Comparison of ENCODE assay signal across 15 mouse cellular contexts in genomic region chr10:127703299-127703698, GRCm38 (mm10). TPM values are rescaled to one million over a fixed set of nuclear protein-coding genes. Genes with fewer than 3 reads are reported as not detected.
DNase-seq lines count a peak whose midpoint lies in the region; ATAC-seq and TF ChIP-seq lines count a peak whose summit lies in the region.
"Had no signal": no experiment of that assay in that cellular context is flagged by ENCODE, and none has a peak within 500 bp of the region (broad histone marks: within the 10 kb centered on the region; RNA-seq: fewer than 3 reads in every experiment).

No protein-coding gene starts in this region.

- H3K79me2 ChIP-seq in MEL (ENCODE audit: control insufficient read depth, insufficient read depth, low read length, poor library complexity): no peaks in the 10 kb centered on the region

- H3K27me3 ChIP-seq in limb, embryonic 14.5 days (ENCODE audit: control insufficient read depth, insufficient read depth, low read length): no peaks in the 10 kb centered on the region
- no peaks in the 10 kb centered on the region for H3K27me3 ChIP-seq in limb, embryonic 10.5 days (ENCODE audit: low read depth, poor library complexity, severe bottlenecking)
- no peaks in the 10 kb centered on the region for H3K27me3 ChIP-seq in MEL (ENCODE audit: control insufficient read depth in 1 of 2, insufficient read depth in 2 of 2, low read length in 2 of 2)
- H3K27me3 ChIP-seq in embryonic facial prominence, embryonic 10.5 days (replicated peaks; ENCODE audit: low read depth, poor library complexity, severe bottlenecking): no peaks in the 10 kb centered on the region
- H3K27me3 ChIP-seq in small intestine, adult 2 months (ENCODE audit: control insufficient read depth, insufficient read depth, low read length): no peaks in the 10 kb centered on the region
- no peaks in the 10 kb centered on the region for H3K27me3 ChIP-seq in neural tube, embryonic 15.5 days (replicated peaks)
- H3K27me3 ChIP-seq: kidney, embryonic 15.5 days had no signal

- WGBS in limb, embryonic 14.5 days: 34% methylated on average over 4 of the region's 4 CpGs
- 36% methylated on average over 4 of the region's 4 CpGs for WGBS in limb, embryonic 10.5 days
- 47% methylated on average over 4 of the region's 4 CpGs for WGBS in embryonic facial prominence, embryonic 10.5 days
- WGBS in small intestine, adult 2 months: 8% methylated on average over 4 of the region's 4 CpGs
- 62% methylated on average over 4 of the region's 4 CpGs for WGBS in neural tube, embryonic 15.5 days

- H3K36me3 ChIP-seq in limb, embryonic 14.5 days (ENCODE audit: control insufficient read depth, insufficient read depth, low read length): peaks cover 7% of the 10 kb centered on the region; the same call in 1 of the 2 replicates
- H3K36me3 ChIP-seq in limb, embryonic 10.5 days: peaks cover 20% of the 10 kb centered on the region
- H3K36me3 ChIP-seq in MEL (ENCODE audit: control insufficient read depth in 1 of 2, insufficient read depth in 2 of 2, low read length in 2 of 2): no peaks in the 10 kb centered on the region; a peak in 1 of 4 replicates
- peaks cover 20% of the 10 kb centered on the region for H3K36me3 ChIP-seq in embryonic facial prominence, embryonic 10.5 days (replicated peaks)
- peaks cover 34% of the 10 kb centered on the region for H3K36me3 ChIP-seq in small intestine, adult 2 months (ENCODE audit: control insufficient read depth, insufficient read depth, low read length)
- peaks cover 3% of the 10 kb centered on the region; the same call in 1 of the 2 replicates for H3K36me3 ChIP-seq in neural tube, embryonic 15.5 days

- no peak overlapping the region for H3K4me3 ChIP-seq in limb, embryonic 14.5 days (replicated peaks; ENCODE audit: low read length)
- H3K4me3 ChIP-seq in limb, embryonic 10.5 days: no peak overlapping the region
- no peak overlapping the region for H3K4me3 ChIP-seq in MEL (ENCODE audit: control insufficient read depth in 1 of 2, insufficient read depth in 1 of 2, low read depth in 2 of 2, low read length in 2 of 2)
- no peak overlapping the region for H3K4me3 ChIP-seq in embryonic facial prominence, embryonic 10.5 days
- peak overlapping the region; percentile 73 for H3K4me3 ChIP-seq in small intestine, adult 2 months (ENCODE audit: low read depth, low read length)
- no peak overlapping the region for H3K4me3 ChIP-seq in neural tube, embryonic 15.5 days (replicated peaks)
- H3K4me3 ChIP-seq: kidney, embryonic 15.5 days; left cerebral cortex, adult 2 months; liver, embryonic 12.5 days had no signal

- H3K9ac ChIP-seq in limb, embryonic 14.5 days (ENCODE audit: low read depth, low read length, severe bottlenecking): no peak overlapping the region
- H3K9ac ChIP-seq in MEL (ENCODE audit: control insufficient read depth, low read depth, low read length, poor library complexity, severe bottlenecking): no peak overlapping the region
- no peak overlapping the region for H3K9ac ChIP-seq in neural tube, embryonic 15.5 days (replicated peaks)
- H3K9ac ChIP-seq: kidney, embryonic 15.5 days; liver, embryonic 12.5 days had no signal

- no peak for ATAC-seq in limb, embryonic 14.5 days (ENCODE audit: low FRiP score, low read depth)
- no peak for ATAC-seq in neural tube, embryonic 15.5 days (ENCODE audit: low FRiP score)
- ATAC-seq: liver, embryonic 12.5 days had no signal

- H3K9me3 ChIP-seq in limb, embryonic 14.5 days (ENCODE audit: control insufficient read depth, low read length): no peaks in the 10 kb centered on the region
- no peaks in the 10 kb centered on the region for H3K9me3 ChIP-seq in limb, embryonic 10.5 days (replicated peaks)
- H3K9me3 ChIP-seq in MEL (replicated peaks; ENCODE audit: insufficient read depth, low read length): no peaks in the 10 kb centered on the region
- H3K9me3 ChIP-seq in embryonic facial prominence, embryonic 10.5 days: no peaks in the 10 kb centered on the region
- no peaks in the 10 kb centered on the region for H3K9me3 ChIP-seq in neural tube, embryonic 15.5 days (replicated peaks)
- H3K9me3 ChIP-seq: kidney, embryonic 15.5 days; liver, embryonic 12.5 days had no signal

- no peak for TF ChIP-seq EP300 in MEL (IDR thresholded peaks at IDR 0.05; ENCODE audit: low read depth in 1 of 2, low read length in 2 of 2)

- TF ChIP-seq RAD21 in MEL (IDR thresholded peaks at IDR 0.05; ENCODE audit: low read depth, low read length): no peak

- TF ChIP-seq CTCF in MEL (IDR thresholded peaks at IDR 0.05 in 2 of 3, conservative IDR thresholded peaks at IDR 0.05 in 1 of 3; ENCODE audit: control insufficient read depth in 1 of 3, insufficient read depth in 1 of 3, low read depth in 2 of 3, low read length in 3 of 3, poor library complexity in 1 of 3, severe bottlenecking in 1 of 3): no peak
- no peak for TF ChIP-seq CTCF in small intestine, adult 2 months (IDR thresholded peaks at IDR 0.05; ENCODE audit: extremely low read depth, insufficient read length, insufficient replicate concordance, low read depth, low read length)

- no peak overlapping the region for H3K4me2 ChIP-seq in limb, embryonic 14.5 days (replicated peaks; ENCODE audit: low read depth, low read length, severe bottlenecking)
- H3K4me2 ChIP-seq in neural tube, embryonic 15.5 days: no peak overlapping the region
- H3K4me2 ChIP-seq: kidney, embryonic 15.5 days; liver, embryonic 12.5 days had no signal

- DNase-seq in limb, embryonic 14.5 days (ENCODE audit: low spot score): peak; percentile 49
- no peak for DNase-seq in limb, embryonic 10.5 days (ENCODE audit: low spot score)
- DNase-seq in MEL (ENCODE audit: low read depth, low spot score): peak; percentile 44
- DNase-seq in embryonic facial prominence, embryonic 10.5 days (ENCODE audit: low spot score): peak; percentile 25
- no peak for DNase-seq in urinary bladder, postnatal 14 days (ENCODE audit: low spot score)
- DNase-seq in heart, postnatal 4 days: no peak
- DNase-seq: cerebellum, postnatal 14 days; thymus, postnatal 36 days had no signal

- H3K27ac ChIP-seq in limb, embryonic 14.5 days (replicated peaks; ENCODE audit: low read depth, low read length): no peak overlapping the region
- no peak overlapping the region for H3K27ac ChIP-seq in limb, embryonic 10.5 days
- H3K27ac ChIP-seq in MEL (ENCODE audit: control insufficient read depth, low read depth, low read length): no peak overlapping the region
- H3K27ac ChIP-seq in embryonic facial prominence, embryonic 10.5 days (replicated peaks): no peak overlapping the region
- H3K27ac ChIP-seq in small intestine, adult 2 months (ENCODE audit: insufficient read depth, low read depth, low read length): peak overlapping the region; percentile 98
- H3K27ac ChIP-seq in neural tube, embryonic 15.5 days (replicated peaks): no peak overlapping the region
- H3K27ac ChIP-seq: kidney, embryonic 15.5 days; left cerebral cortex, adult 2 months; liver, embryonic 12.5 days had no signal

- no peaks in the 10 kb centered on the region for H3K4me1 ChIP-seq in limb, embryonic 14.5 days (ENCODE audit: control insufficient read depth, insufficient read depth, low read length)
- no peaks in the 10 kb centered on the region for H3K4me1 ChIP-seq in limb, embryonic 10.5 days
- H3K4me1 ChIP-seq in MEL (ENCODE audit: control insufficient read depth in 1 of 2, insufficient read depth in 2 of 2, low read length in 2 of 2): peaks cover 0 to 7% of the 10 kb centered on the region in 2 experiments; a peak in 3 of 4 replicates
- H3K4me1 ChIP-seq in embryonic facial prominence, embryonic 10.5 days: 0 out of 2 replicates have a peak, but pooled peaks cover 5% of the 10 kb centered on the region
- peaks cover 15% of the 10 kb centered on the region; the same call in 1 of the 2 replicates for H3K4me1 ChIP-seq in small intestine, adult 2 months (ENCODE audit: control insufficient read depth, insufficient read depth, insufficient read length, low read length)
- H3K4me1 ChIP-seq in neural tube, embryonic 15.5 days: no peaks in the 10 kb centered on the region
- H3K4me1 ChIP-seq: liver, embryonic 12.5 days had no signal

- TF ChIP-seq POLR2A in limb, embryonic 14.5 days (IDR thresholded peaks at IDR 0.05; ENCODE audit: borderline replicate concordance, extremely low read depth, insufficient read depth, insufficient read length): no peak
- no peak for TF ChIP-seq POLR2A in MEL (IDR thresholded peaks at IDR 0.05; ENCODE audit: control insufficient read depth in 1 of 2, insufficient read depth in 1 of 2, low read depth in 1 of 2, low read length in 2 of 2, poor library complexity in 1 of 2)
- TF ChIP-seq POLR2A in small intestine, adult 2 months (IDR thresholded peaks at IDR 0.05; ENCODE audit: low read depth, low read length): peak; percentile 91

RNA-seq across cellular contexts. Expression of gene Myo1a, which starts 1.7 kb away (rescaled TPM):
- polyA plus RNA-seq in limb, embryonic 14.5 days (2012; rRNA removed): 1.2 and 1.7 TPM in 2 replicates
- 0.30 and 0.48 TPM in 2 replicates for polyA plus RNA-seq in limb, embryonic 14.5 days (2014; fragmentation: Nextera tagmentation; extraction: Ambion mirVana)
- polyA plus RNA-seq in limb, embryonic 10.5 days (2016; fragmentation: Nextera tagmentation; extraction: Ambion mirVana): 0.49 and 0.78 TPM in 2 replicates
- 0.08 TPM in 1 of 2 replicates, not detected in the other for total RNA-seq in MEL (2012; rRNA removed)
- polyA plus RNA-seq in MEL (2012; ENCODE audit: insufficient read depth in 1 of 2, insufficient read length in 2 of 2, low read depth in 1 of 2, low replicate concordance in 2 of 2, missing spikeins in 1 of 2): under 1 TPM in 1 of 2 experiments, not detected in 1; 0.33 TPM
- 0.54 and 0.71 TPM in 2 replicates for polyA plus RNA-seq in embryonic facial prominence, embryonic 10.5 days (2016; fragmentation: Nextera tagmentation; extraction: Ambion mirVana)
- polyA plus RNA-seq in small intestine, adult 2 months (2012; rRNA removed): 166 and 688 TPM in 2 replicates
- total RNA-seq in heart, postnatal 4 days (2021): under 1 TPM; 0.10 to 0.36 TPM
- 1.2 and 2.1 TPM in 2 replicates for polyA plus RNA-seq in neural tube, embryonic 15.5 days (2015; fragmentation: Nextera tagmentation; extraction: Ambion mirVana)
- total RNA-seq: gastrocnemius, adult 18-20 months; hematopoietic stem cell, adult 5-6 weeks had no signal

RNA-seq across cellular contexts. Expression of gene Tac2, which starts 21.0 kb away (rescaled TPM):
- polyA plus RNA-seq in limb, embryonic 14.5 days (2012; rRNA removed): 0.58 and 15.2 TPM in 2 replicates
- polyA plus RNA-seq in limb, embryonic 14.5 days (2014; fragmentation: Nextera tagmentation; extraction: Ambion mirVana): 0.44 and 0.84 TPM in 2 replicates
- 2.1 and 2.8 TPM in 2 replicates for polyA plus RNA-seq in limb, embryonic 10.5 days (2016; fragmentation: Nextera tagmentation; extraction: Ambion mirVana)
- total RNA-seq in MEL (2012; rRNA removed): not detected in 2 replicates
- under 1 TPM in 1 of 2 experiments, not detected in 1; 0.32 TPM for polyA plus RNA-seq in MEL (2012; ENCODE audit: insufficient read depth in 1 of 2, insufficient read length in 2 of 2, low read depth in 1 of 2, low replicate concordance in 2 of 2, missing spikeins in 1 of 2)
- 1.5 and 2.0 TPM in 2 replicates for polyA plus RNA-seq in embryonic facial prominence, embryonic 10.5 days (2016; fragmentation: Nextera tagmentation; extraction: Ambion mirVana)
- polyA plus RNA-seq in small intestine, adult 2 months (2012; rRNA removed): 0.27 TPM in 1 of 2 replicates, not detected in the other
- not detected for total RNA-seq in heart, postnatal 4 days (2021)
- 0.56 and 0.75 TPM in 2 replicates for polyA plus RNA-seq in neural tube, embryonic 15.5 days (2015; fragmentation: Nextera tagmentation; extraction: Ambion mirVana)
- total RNA-seq: gastrocnemius, adult 18-20 months; hematopoietic stem cell, adult 5-6 weeks had no signal

RNA-seq across cellular contexts. Expression of gene Nab2, which starts 34.9 kb away (rescaled TPM):
- polyA plus RNA-seq in limb, embryonic 14.5 days (2012; rRNA removed): 64.5 and 68.3 TPM in 2 replicates
- 16.4 and 19.9 TPM in 2 replicates for polyA plus RNA-seq in limb, embryonic 14.5 days (2014; fragmentation: Nextera tagmentation; extraction: Ambion mirVana)
- 13.1 and 17.4 TPM in 2 replicates for polyA plus RNA-seq in limb, embryonic 10.5 days (2016; fragmentation: Nextera tagmentation; extraction: Ambion mirVana)
- 29.1 and 36.1 TPM in 2 replicates for total RNA-seq in MEL (2012; rRNA removed)
- 10 to 100 TPM in 1 of 2 experiments, not detected in 1; 37.1 TPM for polyA plus RNA-seq in MEL (2012; ENCODE audit: insufficient read depth in 1 of 2, insufficient read length in 2 of 2, low read depth in 1 of 2, low replicate concordance in 2 of 2, missing spikeins in 1 of 2)
- polyA plus RNA-seq in embryonic facial prominence, embryonic 10.5 days (2016; fragmentation: Nextera tagmentation; extraction: Ambion mirVana): 11.6 and 12.1 TPM in 2 replicates
- 9.4 and 31.8 TPM in 2 replicates for polyA plus RNA-seq in small intestine, adult 2 months (2012; rRNA removed)
- 10 to 100 TPM; 13.5 to 14.9 TPM for total RNA-seq in heart, postnatal 4 days (2021)
- polyA plus RNA-seq in neural tube, embryonic 15.5 days (2015; fragmentation: Nextera tagmentation; extraction: Ambion mirVana): 2.5 and 4.8 TPM in 2 replicates

RNA-seq across cellular contexts. Expression of gene Zbtb39, which starts 36.0 kb away (rescaled TPM):
- polyA plus RNA-seq in limb, embryonic 14.5 days (2012; rRNA removed): 10.7 and 12.5 TPM in 2 replicates
- 4.2 and 4.4 TPM in 2 replicates for polyA plus RNA-seq in limb, embryonic 14.5 days (2014; fragmentation: Nextera tagmentation; extraction: Ambion mirVana)
- 5.1 and 5.5 TPM in 2 replicates for polyA plus RNA-seq in limb, embryonic 10.5 days (2016; fragmentation: Nextera tagmentation; extraction: Ambion mirVana)
- 4.8 and 5.1 TPM in 2 replicates for total RNA-seq in MEL (2012; rRNA removed)
- polyA plus RNA-seq in MEL (2012; ENCODE audit: insufficient read depth in 1 of 2, insufficient read length in 2 of 2, low read depth in 1 of 2, low replicate concordance in 2 of 2, missing spikeins in 1 of 2): 10 to 100 TPM in 1 of 2 experiments, not detected in 1; 11.0 TPM
- polyA plus RNA-seq in embryonic facial prominence, embryonic 10.5 days (2016; fragmentation: Nextera tagmentation; extraction: Ambion mirVana): 5.3 and 5.4 TPM in 2 replicates
- 2.9 and 6.7 TPM in 2 replicates for polyA plus RNA-seq in small intestine, adult 2 months (2012; rRNA removed)
- 1 to 10 TPM; 9.6 to 9.8 TPM for total RNA-seq in heart, postnatal 4 days (2021)
- polyA plus RNA-seq in neural tube, embryonic 15.5 days (2015; fragmentation: Nextera tagmentation; extraction: Ambion mirVana): 2.4 and 2.8 TPM in 2 replicates

RNA-seq across cellular contexts. Expression of gene Nemp1, which starts 36.6 kb away (rescaled TPM):
- 12.3 and 13.9 TPM in 2 replicates for polyA plus RNA-seq in limb, embryonic 14.5 days (2012; rRNA removed)
- 9.0 and 10.2 TPM in 2 replicates for polyA plus RNA-seq in limb, embryonic 14.5 days (2014; fragmentation: Nextera tagmentation; extraction: Ambion mirVana)
- 11.9 and 12.3 TPM in 2 replicates for polyA plus RNA-seq in limb, embryonic 10.5 days (2016; fragmentation: Nextera tagmentation; extraction: Ambion mirVana)
- 11.8 and 12.1 TPM in 2 replicates for total RNA-seq in MEL (2012; rRNA removed)
- polyA plus RNA-seq in MEL (2012; ENCODE audit: insufficient read depth in 1 of 2, insufficient read length in 2 of 2, low read depth in 1 of 2, low replicate concordance in 2 of 2, missing spikeins in 1 of 2): 10 to 100 TPM in 1 of 2 experiments, not detected in 1; 13.9 TPM
- 10.0 and 10.7 TPM in 2 replicates for polyA plus RNA-seq in embryonic facial prominence, embryonic 10.5 days (2016; fragmentation: Nextera tagmentation; extraction: Ambion mirVana)
- polyA plus RNA-seq in small intestine, adult 2 months (2012; rRNA removed): 0.67 and 2.5 TPM in 2 replicates
- total RNA-seq in heart, postnatal 4 days (2021): 1 to 10 TPM; 8.9 TPM
- 3.4 and 4.7 TPM in 2 replicates for polyA plus RNA-seq in neural tube, embryonic 15.5 days (2015; fragmentation: Nextera tagmentation; extraction: Ambion mirVana)

Comparison
In these comparisons a context has a peak if more than half of its experiments do, and no peak if none do; other contexts are left out.
1. DNase-seq: peak in limb, embryonic 14.5 days (single experiment), MEL (single experiment) and embryonic facial prominence, embryonic 10.5 days (single experiment); none in limb, embryonic 10.5 days (single experiment), urinary bladder, postnatal 14 days (single experiment) and heart, postnatal 4 days (single experiment).
2. RNA of gene Myo1a, which starts 1.7 kb away (polyA plus RNA-seq): 166 to 688 TPM in small intestine, adult 2 months; 0.30 to 1.7 TPM in limb, embryonic 14.5 days, 1.2 to 2.1 TPM in neural tube, embryonic 15.5 days, 0.49 to 0.78 TPM in limb, embryonic 10.5 days, 0.54 to 0.71 TPM in embryonic facial prominence, embryonic 10.5 days and 0.33 TPM in MEL; every median in the first group is over 10 times any median in the second.